Mouse (Mus musculus) midbrain, embryonic 12.5 days (tissue): ENCODE data around the gene Mgat5. TPM values are rescaled to one million over a fixed set of nuclear protein-coding genes. Genes with fewer than 3 reads are reported as not detected.
A peak's percentile ranks its signal among the peaks of the same experiment; 100 is the strongest.

Experiments used
- ATAC-seq: fragments of 200-750 bp; cut with Nextera tagmentation; 2 replicates; pipeline ENCODE4 v1.8.0; 2017; ENCODE audit warnings: low read depth, moderate TSS enrichment, moderate library complexity; ENCODE audit not compliant: low FRiP score
- H3K27ac ChIP-seq: fragments of 300-500 bp; sonication (generic); replicated peaks from 2 replicates; pipeline ENCODE4 v1.5.1; 2016; ENCODE audit warnings: mild to moderate bottlenecking
- H3K27me3 ChIP-seq: fragments of 300-500 bp; sonication (generic); 2 replicates; pipeline ENCODE4 v1.6.1; 2016; ENCODE audit warnings: mild to moderate bottlenecking
- H3K36me3 ChIP-seq: fragments of 300-500 bp; sonication (generic); 2 replicates; pipeline ENCODE4 v1.6.1; 2016
- H3K4me1 ChIP-seq: fragments of 300-500 bp; sonication (generic); 2 replicates; pipeline ENCODE4 v1.6.1; 2016
- H3K4me2 ChIP-seq: fragments of 300-500 bp; sonication (generic); replicated peaks from 2 replicates; pipeline ENCODE4 v1.6.1; 2016; ENCODE audit warnings: mild to moderate bottlenecking, moderate library complexity
- H3K4me3 ChIP-seq: fragments of 300-500 bp; sonication (generic); 2 replicates; pipeline ENCODE4 v1.5.1; 2016; ENCODE audit warnings: mild to moderate bottlenecking
- H3K9ac ChIP-seq: fragments of 300-500 bp; sonication (generic); replicated peaks from 2 replicates; pipeline ENCODE4 v1.6.1; 2016; ENCODE audit warnings: mild to moderate bottlenecking, moderate library complexity
- H3K9me3 ChIP-seq: fragments of 300-500 bp; sonication (generic); 2 replicates; pipeline ENCODE4 v1.6.1; 2016; ENCODE audit warnings: mild to moderate bottlenecking
- WGBS: fragments of 180-500 bp; shearing (Covaris S2); methylation state at CpG from one replicate; pipeline ENCODE4 v1.1.7; 2016; 5-methylcytosine and 5-hydroxymethylcytosine counted together
- polyA plus RNA-seq: library from polyadenylated mRNA; unstranded; fragments of >200 nt; fragmentation: Nextera tagmentation; extraction: Ambion mirVana; gene quantifications from 2 replicates; pipeline ENCODE4 v1.2.1, GENCODE M21; 2016

Mgat5 gene
- polyA plus RNA-seq, 1 experiment from 2014 or later: 9.2 TPM

DNA sequence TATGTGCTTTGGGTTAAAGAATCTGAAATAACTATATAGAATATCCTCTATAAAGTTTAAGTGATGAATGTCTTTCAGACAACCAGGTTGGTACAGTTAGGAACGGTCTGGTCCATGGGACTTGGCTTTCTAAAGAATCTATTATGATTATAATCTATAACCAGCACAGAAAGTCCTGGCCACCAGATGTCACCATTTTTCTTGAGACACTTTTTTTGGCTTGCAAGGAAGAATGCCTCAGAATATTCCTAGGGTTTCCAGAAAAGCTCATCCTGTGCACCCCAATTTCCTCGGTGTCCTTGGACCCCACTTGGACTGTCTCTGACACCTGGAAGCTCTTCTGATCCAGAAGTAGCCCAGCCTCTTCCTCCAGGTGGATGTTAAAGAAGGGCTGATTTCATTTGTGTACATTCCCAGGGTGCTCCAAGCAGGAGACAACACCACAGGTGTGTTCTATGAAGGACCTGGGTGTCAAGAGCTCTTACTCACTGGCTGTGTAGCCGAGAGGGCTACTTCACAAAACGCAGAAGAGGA lies 1.5 kb upstream of the Mgat5 start:
- peaks cover 18% of the 10 kb centered on the region for H3K4me1 ChIP-seq
- H3K27me3 ChIP-seq: no peaks in the 10 kb centered on the region
- H3K4me3 ChIP-seq: no peak overlapping the region
- no peaks in the 10 kb centered on the region for H3K9me3 ChIP-seq
- H3K4me2 ChIP-seq: no peak overlapping the region
- no peak overlapping the region for H3K9ac ChIP-seq
- 71% methylated on average over 4 of the region's 4 CpGs for WGBS
- no peak for ATAC-seq
- H3K27ac ChIP-seq: no peak overlapping the region
- no peaks in the 10 kb centered on the region for H3K36me3 ChIP-seq

DNA sequence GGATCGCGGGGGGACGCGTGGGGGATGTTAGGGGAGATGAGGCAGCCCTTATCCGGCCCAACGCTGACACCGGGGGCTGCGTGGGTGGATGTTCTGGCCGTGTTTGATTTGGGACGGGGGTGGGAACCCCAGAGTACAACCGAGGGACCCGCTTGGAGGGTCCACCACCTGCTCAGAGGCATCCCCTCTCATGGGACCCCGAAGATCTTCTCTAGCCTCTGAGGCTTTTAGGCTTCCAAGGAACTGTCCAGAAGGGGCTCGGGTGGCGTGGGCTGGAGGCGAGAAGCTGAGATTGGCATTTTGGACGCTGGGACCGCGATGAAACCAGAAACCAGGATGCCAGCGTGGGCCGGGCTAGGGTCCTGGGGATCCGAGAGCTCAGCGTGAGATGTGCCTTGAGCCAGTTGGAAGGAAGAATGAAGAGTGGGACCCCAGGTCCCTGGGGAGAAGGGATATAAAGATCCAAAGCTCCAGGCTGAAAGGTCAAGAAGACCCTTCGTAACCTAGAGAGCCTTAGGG lies 745 bp downstream of the Mgat5 start:
- H3K4me2 ChIP-seq: peak overlapping the region; percentile 85
- H3K36me3 ChIP-seq: no peaks in the 10 kb centered on the region
- H3K4me1 ChIP-seq: peaks cover 18% of the 10 kb centered on the region
- peak overlapping the region; percentile 78 for H3K9ac ChIP-seq
- no peaks in the 10 kb centered on the region for H3K27me3 ChIP-seq
- ATAC-seq: peak; percentile 16; the same call in 1 of the 2 replicates
- H3K27ac ChIP-seq: peak overlapping the region; percentile 91
- H3K4me3 ChIP-seq: peak overlapping the region; percentile 58
- 1% methylated on average over 24 of the region's 24 CpGs for WGBS
- no peaks in the 10 kb centered on the region for H3K9me3 ChIP-seq

DNA sequence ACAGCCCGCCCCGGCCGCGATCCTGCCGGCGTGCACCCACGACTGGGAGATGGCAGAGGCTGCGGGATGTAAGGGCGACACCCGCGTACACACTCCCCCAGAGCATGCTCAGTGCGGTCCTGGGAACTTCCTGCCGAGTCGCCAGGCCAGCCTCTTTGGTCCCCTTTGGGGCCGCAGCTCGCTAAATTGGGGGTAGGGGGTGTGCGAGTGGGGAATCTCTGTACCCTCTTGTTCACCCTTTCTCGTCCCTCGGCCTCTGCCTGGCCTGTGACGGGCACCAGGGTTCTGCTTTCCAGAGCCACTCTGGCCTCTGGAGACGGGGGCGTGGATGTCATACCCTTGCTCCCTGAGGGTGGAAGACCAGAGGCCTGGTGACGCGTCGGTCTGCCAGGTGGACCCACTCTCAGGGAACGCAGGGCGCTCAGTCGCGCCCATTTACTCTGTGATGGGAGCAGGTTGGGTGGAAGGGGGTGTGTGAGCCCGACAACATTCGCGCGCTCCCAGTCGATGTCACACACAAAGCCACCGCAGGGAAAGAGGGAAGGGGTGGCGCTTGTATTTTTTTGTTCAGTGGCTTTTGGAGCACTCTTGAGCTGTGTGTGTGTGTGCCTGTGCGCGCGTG lies 1.3 kb downstream of the Mgat5 start:
- ATAC-seq: peak; percentile 41; the same call in 1 of the 2 replicates
- peak overlapping the region; percentile 91 for H3K27ac ChIP-seq
- H3K9ac ChIP-seq: peak overlapping the region; percentile 78

DNA sequence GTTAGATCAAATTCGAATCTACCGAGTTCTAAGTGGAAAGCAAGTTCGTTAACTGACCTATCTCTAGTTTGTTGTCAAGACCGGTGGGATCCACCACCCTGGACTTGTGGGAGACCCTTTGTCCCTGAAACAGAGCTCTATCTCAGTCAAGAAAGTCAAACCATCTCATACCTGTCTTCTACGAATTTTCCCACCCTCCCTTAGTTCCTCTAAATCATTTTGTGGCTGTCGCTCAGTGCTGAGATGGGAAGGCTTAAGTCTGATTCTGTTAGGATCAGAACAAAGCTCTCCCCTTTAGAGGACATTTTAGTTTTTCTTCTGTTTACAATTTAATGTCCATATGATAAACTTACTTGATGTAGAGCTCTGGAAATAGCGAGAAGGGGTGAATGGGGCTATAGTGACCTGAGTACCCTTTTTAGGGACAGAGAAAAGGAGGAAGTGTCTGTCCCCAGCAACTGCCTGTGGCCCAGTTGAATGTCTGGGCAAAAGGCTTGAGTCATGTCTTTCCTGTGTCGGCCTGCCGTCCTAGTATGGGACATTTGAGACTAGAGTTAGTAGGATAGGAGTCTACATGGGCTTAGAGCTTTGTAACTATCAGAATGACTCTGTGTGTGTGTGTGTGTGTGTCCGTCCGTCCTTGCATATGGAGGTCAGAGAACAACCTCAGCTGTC lies 2.2 kb downstream of the Mgat5 start:
- peak overlapping the region; percentile 85 for H3K4me2 ChIP-seq
- H3K4me1 ChIP-seq: peaks cover 18% of the 10 kb centered on the region
- ATAC-seq: no peak
- H3K9me3 ChIP-seq: no peaks in the 10 kb centered on the region
- H3K9ac ChIP-seq: peak overlapping the region; percentile 78
- 0 out of 2 replicates have a peak overlapping the region, but pooled peaks have one; percentile 91 for H3K27ac ChIP-seq
- H3K27me3 ChIP-seq: no peaks in the 10 kb centered on the region
- WGBS: 63% methylated on average over 11 of the region's 11 CpGs
- H3K36me3 ChIP-seq: no peaks in the 10 kb centered on the region
- H3K4me3 ChIP-seq: peak overlapping the region; percentile 58

More for the DNA sequence above, 1.3 kb downstream of the Mgat5 start:
- WGBS: under 1% methylated on average over 39 of the region's 39 CpGs
- Histone ChIP-seq H3K9me3 (no peaks in the 10 kb centered on the region), H3K4me3 (peak overlapping the region; percentile 58), H3K4me2 (peak overlapping the region; percentile 85), H3K4me1 (peaks cover 18% of the 10 kb centered on the region), H3K36me3 (no peaks in the 10 kb centered on the region), H3K27me3 (no peaks in the 10 kb centered on the region)

DNA sequence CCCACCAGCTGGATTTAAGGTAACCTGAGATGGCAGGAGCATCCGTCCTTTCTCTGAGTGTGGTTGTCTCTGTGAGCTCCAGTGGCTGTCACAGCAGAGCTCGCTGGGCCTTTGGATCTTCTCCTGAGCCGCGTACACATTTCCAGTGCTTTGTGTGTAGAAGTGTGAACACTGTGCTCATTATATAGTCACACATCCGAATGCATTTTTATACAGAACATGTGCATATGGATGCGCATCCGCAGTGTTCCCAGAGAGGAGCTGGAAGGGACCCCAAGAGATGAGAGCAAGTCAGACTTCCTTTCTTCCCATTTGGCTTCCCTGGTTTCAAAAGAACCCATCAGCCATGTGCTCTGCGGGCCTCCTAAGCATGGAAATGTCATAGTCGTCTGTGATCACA lies 3.4 kb downstream of the Mgat5 start:
- no peaks in the 10 kb centered on the region for H3K9me3 ChIP-seq
- no peaks in the 10 kb centered on the region for H3K36me3 ChIP-seq
- H3K27me3 ChIP-seq: no peaks in the 10 kb centered on the region
- H3K9ac ChIP-seq: no peak overlapping the region
- H3K27ac ChIP-seq: no peak overlapping the region
- no peak for ATAC-seq
- 69% methylated on average over 9 of the region's 9 CpGs for WGBS
- H3K4me3 ChIP-seq: no peak overlapping the region
- peaks cover 18% of the 10 kb centered on the region for H3K4me1 ChIP-seq
- H3K4me2 ChIP-seq: 0 out of 2 replicates have a peak overlapping the region, but pooled peaks have one; percentile 7

DNA sequence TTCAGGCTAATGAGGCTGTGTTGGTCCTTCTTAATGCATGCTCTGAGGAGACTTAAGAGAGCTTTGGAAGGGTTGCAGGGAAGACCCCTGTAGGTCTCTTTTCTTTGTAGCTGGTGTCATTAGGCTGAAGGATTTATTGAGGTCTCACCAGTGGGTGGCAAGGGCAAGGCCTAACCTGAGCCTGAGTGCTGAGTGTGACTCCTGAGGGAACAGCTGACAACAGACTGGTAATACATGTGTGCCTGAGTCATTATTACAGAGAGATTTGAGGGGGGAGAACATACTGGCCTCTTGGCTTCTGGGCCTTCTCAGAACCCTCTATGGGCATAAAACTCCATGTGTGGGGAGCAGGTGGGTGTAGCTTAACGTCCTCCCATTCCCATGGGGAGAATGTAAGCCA lies 8.0 kb downstream of the Mgat5 start:
- no peak overlapping the region for H3K4me2 ChIP-seq
- peaks cover 13% of the 10 kb centered on the region for H3K4me1 ChIP-seq
- ATAC-seq: no peak
- H3K27ac ChIP-seq: no peak overlapping the region
- WGBS: 58% methylated on average over 1 of the region's 1 CpGs
- no peak overlapping the region for H3K9ac ChIP-seq
- H3K36me3 ChIP-seq: no peaks in the 10 kb centered on the region
- H3K27me3 ChIP-seq: no peaks in the 10 kb centered on the region
- H3K9me3 ChIP-seq: no peaks in the 10 kb centered on the region
- no peak overlapping the region for H3K4me3 ChIP-seq

DNA sequence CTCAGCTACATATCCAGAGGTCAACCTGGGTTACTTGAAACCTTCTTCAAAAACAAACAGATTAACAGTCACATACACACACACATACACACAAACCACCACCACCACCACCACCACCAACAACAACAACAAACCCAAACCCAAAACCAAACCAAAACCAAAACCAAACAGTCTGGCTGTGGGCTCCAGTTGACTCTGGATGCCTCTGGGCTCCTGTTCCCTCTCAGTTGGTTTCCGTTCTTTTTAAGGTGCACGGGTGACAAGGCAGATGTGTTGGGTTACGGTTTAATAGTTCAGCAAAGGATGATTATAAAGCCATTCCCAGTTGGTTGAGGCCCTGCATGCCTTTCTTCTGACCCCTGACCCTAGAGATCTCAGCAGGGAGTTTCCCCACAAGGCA lies 8.6 kb downstream of the Mgat5 start:
- 47% methylated on average over 3 of the region's 3 CpGs for WGBS
- Histone ChIP-seq H3K9me3 (no peaks in the 10 kb centered on the region), H3K27me3 (no peaks in the 10 kb centered on the region), H3K36me3 (no peaks in the 10 kb centered on the region), H3K4me1 (peaks cover 10% of the 10 kb centered on the region), H3K4me3 (no peak overlapping the region), H3K9ac (no peak overlapping the region), H3K4me2 (no peak overlapping the region), H3K27ac (no peak overlapping the region)
- ATAC-seq: no peak

DNA sequence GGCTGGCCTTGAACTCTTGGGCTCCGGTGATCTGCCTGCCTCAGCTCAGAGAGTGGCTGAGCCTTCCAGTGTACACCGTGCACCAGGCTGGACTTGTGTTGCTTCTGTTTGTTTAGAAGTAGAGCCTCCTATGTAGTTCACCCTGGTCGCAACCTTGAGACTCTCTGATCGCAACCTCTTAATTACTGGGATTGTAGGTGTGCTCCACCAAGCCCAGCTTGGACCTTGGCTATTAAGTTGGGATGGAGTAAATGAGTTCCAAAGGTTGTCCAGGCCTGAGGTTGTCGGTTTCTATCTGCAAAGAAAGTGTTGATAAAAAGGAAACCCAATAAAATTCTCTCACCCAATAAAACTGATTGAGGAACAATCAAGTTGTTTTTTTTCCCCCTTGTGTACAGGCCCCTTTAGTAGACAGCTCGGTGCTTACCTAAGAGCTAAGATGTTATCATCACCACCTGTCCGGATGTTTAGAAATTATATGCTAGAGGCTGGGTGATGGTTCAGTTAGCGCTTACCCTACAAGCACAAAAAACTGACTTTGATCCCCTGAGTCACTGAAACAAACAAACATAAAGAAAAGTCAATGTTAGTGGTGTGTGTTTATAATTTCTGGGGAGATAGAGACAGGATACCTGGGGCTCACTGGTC lies 9.9 kb downstream of the Mgat5 start:
- no peak overlapping the region for H3K4me2 ChIP-seq
- H3K4me1 ChIP-seq: peaks cover 10% of the 10 kb centered on the region
- ATAC-seq: no peak
- H3K9me3 ChIP-seq: no peaks in the 10 kb centered on the region
- no peaks in the 10 kb centered on the region for H3K27me3 ChIP-seq
- H3K27ac ChIP-seq: no peak overlapping the region
- H3K36me3 ChIP-seq: no peaks in the 10 kb centered on the region
- H3K4me3 ChIP-seq: no peak overlapping the region
- no peak overlapping the region for H3K9ac ChIP-seq
- 92% methylated on average over 8 of the region's 8 CpGs for WGBS

DNA sequence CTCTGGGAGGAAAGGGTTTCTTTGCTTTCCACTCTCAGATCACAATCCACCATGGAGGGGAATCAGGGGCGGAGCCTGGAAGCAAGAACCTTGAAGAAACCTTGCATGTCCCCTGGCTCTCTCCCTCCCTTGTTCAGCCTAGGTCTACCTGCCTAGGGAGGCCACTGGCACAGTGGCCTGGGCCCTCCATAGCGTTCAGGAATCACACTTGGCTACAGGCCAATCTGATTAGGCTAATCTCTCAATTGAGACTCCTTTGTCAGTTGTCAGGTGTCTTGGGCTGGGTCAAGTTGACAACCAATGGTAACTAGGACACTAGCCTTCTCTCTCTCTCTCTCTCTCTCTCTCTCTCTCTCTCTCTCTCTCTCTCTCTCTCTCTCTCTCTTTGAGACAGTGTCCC lies 12.2 kb downstream of the Mgat5 start:
- H3K27me3 ChIP-seq: no peaks in the 10 kb centered on the region
- H3K4me1 ChIP-seq: peaks cover 10% of the 10 kb centered on the region
- H3K9ac ChIP-seq: no peak overlapping the region
- H3K9me3 ChIP-seq: no peaks in the 10 kb centered on the region
- H3K4me2 ChIP-seq: no peak overlapping the region
- ATAC-seq: no peak
- no peak overlapping the region for H3K4me3 ChIP-seq
- no peaks in the 10 kb centered on the region for H3K36me3 ChIP-seq
- H3K27ac ChIP-seq: no peak overlapping the region
- 52% methylated on average over 2 of the region's 2 CpGs for WGBS

DNA sequence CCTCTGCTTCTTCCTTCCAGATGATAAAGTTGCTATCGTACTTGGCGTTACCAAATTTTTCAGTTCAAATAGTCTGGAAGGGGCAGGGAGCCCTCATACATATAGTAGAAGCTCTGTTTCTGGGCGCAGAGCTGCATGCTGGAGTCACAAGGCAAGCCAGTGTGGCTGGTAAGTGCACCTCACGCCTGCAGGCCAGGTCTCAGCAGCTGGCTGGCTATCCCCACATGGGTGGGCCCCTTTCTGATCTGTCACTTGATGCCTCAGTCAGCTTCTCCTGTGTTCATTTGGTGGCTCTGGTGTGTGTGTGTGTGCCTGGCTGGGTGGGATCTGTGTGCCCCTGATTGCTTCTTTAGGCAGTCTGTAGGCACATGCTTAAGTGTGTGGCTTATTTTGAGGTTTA lies 12.8 kb downstream of the Mgat5 start:
- no peak overlapping the region for H3K9ac ChIP-seq
- no peak for ATAC-seq
- peaks cover 10% of the 10 kb centered on the region for H3K4me1 ChIP-seq
- H3K9me3 ChIP-seq: no peaks in the 10 kb centered on the region
- H3K4me3 ChIP-seq: no peak overlapping the region
- no peaks in the 10 kb centered on the region for H3K27me3 ChIP-seq
- no peak overlapping the region for H3K4me2 ChIP-seq
- H3K36me3 ChIP-seq: no peaks in the 10 kb centered on the region
- WGBS: 70% methylated on average over 4 of the region's 4 CpGs
- H3K27ac ChIP-seq: no peak overlapping the region

DNA sequence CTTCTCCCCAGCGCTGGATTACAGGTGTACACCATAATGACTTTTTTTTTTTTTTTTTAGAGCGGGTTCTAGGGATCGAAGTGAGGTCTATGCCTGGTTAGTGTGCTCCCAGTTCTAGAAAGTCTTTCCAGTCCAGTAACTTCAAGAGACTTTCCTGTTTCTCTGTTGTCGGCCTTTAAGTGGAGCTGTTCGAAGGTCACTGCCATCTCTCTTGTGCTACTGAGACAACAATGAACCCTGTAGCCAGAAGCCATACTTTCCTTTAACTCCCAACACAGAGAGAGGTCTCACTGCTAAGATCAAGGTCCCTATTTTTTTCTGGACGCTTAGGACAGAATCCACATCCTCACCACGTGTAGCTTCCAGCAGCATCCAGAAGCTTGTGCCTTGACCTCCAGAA lies 13.4 kb downstream of the Mgat5 start:
- ATAC-seq: no peak
- no peak overlapping the region for H3K4me3 ChIP-seq
- H3K4me2 ChIP-seq: no peak overlapping the region
- no peaks in the 10 kb centered on the region for H3K27me3 ChIP-seq
- no peaks in the 10 kb centered on the region for H3K36me3 ChIP-seq
- H3K9me3 ChIP-seq: no peaks in the 10 kb centered on the region
- H3K27ac ChIP-seq: no peak overlapping the region
- peaks cover 10% of the 10 kb centered on the region for H3K4me1 ChIP-seq
- WGBS: 88% methylated on average over 7 of the region's 7 CpGs
- no peak overlapping the region for H3K9ac ChIP-seq

DNA sequence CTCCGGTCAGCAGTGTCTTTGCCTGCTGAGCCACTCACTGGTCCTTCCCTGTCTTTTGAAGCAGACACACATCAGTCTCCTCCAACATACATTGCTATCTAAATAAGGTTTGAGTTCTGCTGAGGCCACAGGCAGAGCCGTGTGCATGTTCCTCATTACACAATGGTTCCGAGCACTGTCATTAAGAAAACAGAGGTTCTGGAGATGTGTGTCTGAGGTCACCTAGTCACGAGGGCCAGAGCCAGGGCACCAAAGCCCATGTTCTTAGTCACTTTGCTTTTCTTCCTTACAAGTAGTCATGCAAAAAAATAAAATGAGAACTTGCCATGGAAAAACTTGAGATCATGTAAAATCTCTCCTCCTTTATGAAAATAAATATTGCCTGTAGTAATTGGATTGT lies 14.3 kb downstream of the Mgat5 start:
- 86% methylated on average over 4 of the region's 4 CpGs for WGBS
- no peak for ATAC-seq
- peaks cover 10% of the 10 kb centered on the region for H3K4me1 ChIP-seq
- no peaks in the 10 kb centered on the region for H3K36me3 ChIP-seq
- H3K4me2 ChIP-seq: no peak overlapping the region
- no peak overlapping the region for H3K27ac ChIP-seq
- no peaks in the 10 kb centered on the region for H3K27me3 ChIP-seq
- no peaks in the 10 kb centered on the region for H3K9me3 ChIP-seq
- H3K4me3 ChIP-seq: no peak overlapping the region
- no peak overlapping the region for H3K9ac ChIP-seq
